26 mouse cellular contexts compared by ENCODE assay signal in the genomic region with DNA sequence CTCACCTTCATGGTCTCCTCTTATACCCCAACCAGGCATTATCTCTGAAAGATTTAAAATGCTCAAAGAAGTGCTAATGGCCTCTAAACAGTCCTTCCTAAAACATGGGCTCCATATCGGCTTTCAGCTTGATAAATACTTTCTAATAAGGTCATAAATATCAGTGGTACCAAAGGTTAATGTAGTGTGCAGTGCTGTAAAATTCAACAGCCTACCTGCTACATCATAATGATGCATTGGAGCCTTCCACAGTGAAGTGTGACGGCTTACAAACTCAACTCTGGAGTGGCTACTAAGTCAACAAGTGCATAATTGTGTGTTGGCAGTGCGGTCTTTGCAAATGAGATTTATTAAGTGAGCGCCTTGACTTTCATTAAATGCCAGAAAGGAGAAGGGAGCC.
A peak's percentile ranks its signal among the peaks of the same experiment; 100 is the strongest.
DNase-seq lines count a peak whose midpoint lies in the region; ATAC-seq and TF ChIP-seq lines count a peak whose summit lies in the region.
"Had no signal": no experiment of that assay in that cellular context is flagged by ENCODE, and none has a peak within 500 bp of the region (broad histone marks: within the 10 kb centered on the region; RNA-seq: fewer than 3 reads in every experiment).

No protein-coding gene starts in this region.

- H3K9me3 ChIP-seq in kidney, embryonic 14.5 days (ENCODE audit: control insufficient read depth, low read length), result no peaks in the 10 kb centered on the region
- H3K9me3 ChIP-seq in kidney, postnatal 0 days (replicated peaks; ENCODE audit: low read length), result no peaks in the 10 kb centered on the region
- no peaks in the 10 kb centered on the region for H3K9me3 ChIP-seq in neural tube, embryonic 13.5 days
- H3K9me3 ChIP-seq in neural tube, embryonic 15.5 days (replicated peaks), result no peaks in the 10 kb centered on the region
- no peaks in the 10 kb centered on the region for H3K9me3 ChIP-seq in forebrain, embryonic 14.5 days (replicated peaks; ENCODE audit: control insufficient read depth, low read length)
- no peaks in the 10 kb centered on the region for H3K9me3 ChIP-seq in hindbrain, embryonic 14.5 days (ENCODE audit: control insufficient read depth, low read length)
- H3K9me3 ChIP-seq: embryonic facial prominence, embryonic 12.5 days; embryonic facial prominence, embryonic 15.5 days; forebrain, embryonic 15.5 days; heart, embryonic 10.5 days; heart, embryonic 13.5 days; hindbrain, embryonic 15.5 days had no signal

- no peak overlapping the region for H3K27ac ChIP-seq in kidney, embryonic 14.5 days (ENCODE audit: low read depth, low read length)
- no peak overlapping the region for H3K27ac ChIP-seq in kidney, postnatal 0 days
- H3K27ac ChIP-seq in neural tube, embryonic 13.5 days (replicated peaks), result 0 out of 2 replicates have a peak overlapping the region, but pooled peaks have one; percentile 28
- no peak overlapping the region for H3K27ac ChIP-seq in neural tube, embryonic 15.5 days (replicated peaks)
- no peak overlapping the region for H3K27ac ChIP-seq in forebrain, embryonic 14.5 days (ENCODE audit: low read depth, low read length)
- no peak overlapping the region for H3K27ac ChIP-seq in hindbrain, embryonic 14.5 days
- H3K27ac ChIP-seq: embryonic facial prominence, embryonic 12.5 days; embryonic facial prominence, embryonic 15.5 days; forebrain, embryonic 15.5 days; heart, adult 2 months; heart, embryonic 10.5 days; heart, embryonic 13.5 days; hindbrain, embryonic 15.5 days had no signal

- no peak overlapping the region for H3K9ac ChIP-seq in kidney, embryonic 14.5 days (ENCODE audit: low read depth, low read length)
- no peak overlapping the region for H3K9ac ChIP-seq in kidney, postnatal 0 days (ENCODE audit: low read depth, low read length)
- no peak overlapping the region for H3K9ac ChIP-seq in neural tube, embryonic 13.5 days
- no peak overlapping the region for H3K9ac ChIP-seq in neural tube, embryonic 15.5 days (replicated peaks)
- H3K9ac ChIP-seq in forebrain, embryonic 14.5 days (ENCODE audit: low read length), result no peak overlapping the region
- H3K9ac ChIP-seq in hindbrain, embryonic 14.5 days, result no peak overlapping the region
- H3K9ac ChIP-seq: embryonic facial prominence, embryonic 12.5 days; embryonic facial prominence, embryonic 15.5 days; forebrain, embryonic 15.5 days; heart, embryonic 13.5 days; hindbrain, embryonic 15.5 days had no signal

- no peaks in the 10 kb centered on the region for H3K4me1 ChIP-seq in kidney, embryonic 14.5 days (ENCODE audit: control insufficient read depth, insufficient read depth, low read length)
- no peaks in the 10 kb centered on the region for H3K4me1 ChIP-seq in kidney, postnatal 0 days (replicated peaks; ENCODE audit: insufficient read depth, low read length)
- H3K4me1 ChIP-seq in neural tube, embryonic 13.5 days (replicated peaks), result peaks cover 12% of the 10 kb centered on the region
- H3K4me1 ChIP-seq in neural tube, embryonic 15.5 days, result peaks cover 8% of the 10 kb centered on the region
- H3K4me1 ChIP-seq in forebrain, embryonic 14.5 days (ENCODE audit: control insufficient read depth, insufficient read depth, low read length), result no peaks in the 10 kb centered on the region
- H3K4me1 ChIP-seq in hindbrain, embryonic 14.5 days (replicated peaks; ENCODE audit: control insufficient read depth, insufficient read depth, low read length), result no peaks in the 10 kb centered on the region
- H3K4me1 ChIP-seq: embryonic facial prominence, embryonic 12.5 days; embryonic facial prominence, embryonic 15.5 days; forebrain, embryonic 15.5 days; heart, embryonic 10.5 days; heart, embryonic 13.5 days had no signal

- whole genome bisulfite sequencing in kidney, embryonic 14.5 days, result 29% methylated on average over 4 of the region's 4 CpGs
- 27% methylated on average over 4 of the region's 4 CpGs for WGBS in kidney, postnatal 0 days
- WGBS in neural tube, embryonic 13.5 days, result 47% methylated on average over 4 of the region's 4 CpGs
- 52% methylated on average over 4 of the region's 4 CpGs for WGBS in neural tube, embryonic 15.5 days
- 68% methylated on average over 4 of the region's 4 CpGs for WGBS in forebrain, embryonic 14.5 days
- WGBS in hindbrain, embryonic 14.5 days, result 74% methylated on average over 4 of the region's 4 CpGs

- H3K4me2 ChIP-seq in kidney, embryonic 14.5 days (replicated peaks; ENCODE audit: low read depth, low read length), result 0 out of 2 replicates have a peak overlapping the region, but pooled peaks have one; percentile 1
- no peak overlapping the region for H3K4me2 ChIP-seq in kidney, postnatal 0 days (ENCODE audit: low read length)
- H3K4me2 ChIP-seq in neural tube, embryonic 13.5 days, result no peak overlapping the region
- no peak overlapping the region for H3K4me2 ChIP-seq in neural tube, embryonic 15.5 days
- H3K4me2 ChIP-seq in forebrain, embryonic 14.5 days (ENCODE audit: low read length), result no peak overlapping the region
- H3K4me2 ChIP-seq in hindbrain, embryonic 14.5 days (replicated peaks), result no peak overlapping the region
- H3K4me2 ChIP-seq: embryonic facial prominence, embryonic 12.5 days; embryonic facial prominence, embryonic 15.5 days; forebrain, embryonic 15.5 days; heart, embryonic 13.5 days; hindbrain, embryonic 15.5 days had no signal

- no peak for TF ChIP-seq CTCF in kidney, postnatal 0 days (IDR thresholded peaks at IDR 0.05; ENCODE audit: low read depth)

- peak; percentile 68 for ATAC-seq in kidney, embryonic 14.5 days (ENCODE audit: low FRiP score, low TSS enrichment)
- ATAC-seq in kidney, postnatal 0 days (replicated peaks; ENCODE audit: low FRiP score, low read depth), result no peak
- no peak for ATAC-seq in neural tube, embryonic 13.5 days (ENCODE audit: low read depth)
- ATAC-seq in neural tube, embryonic 15.5 days (ENCODE audit: low FRiP score), result no peak
- no peak for ATAC-seq in forebrain, embryonic 14.5 days
- ATAC-seq in hindbrain, embryonic 14.5 days (ENCODE audit: low FRiP score), result no peak
- ATAC-seq: activated CD4-positive, CD25-positive, alpha-beta regulatory T cell, adult 4 months; forebrain, embryonic 15.5 days had no signal

- no peaks in the 10 kb centered on the region for H3K27me3 ChIP-seq in kidney, embryonic 14.5 days (ENCODE audit: control insufficient read depth, insufficient read depth, low read length)
- no peaks in the 10 kb centered on the region for H3K27me3 ChIP-seq in kidney, postnatal 0 days (ENCODE audit: insufficient read depth, low read length)
- H3K27me3 ChIP-seq in neural tube, embryonic 13.5 days, result no peaks in the 10 kb centered on the region
- H3K27me3 ChIP-seq in neural tube, embryonic 15.5 days (replicated peaks), result no peaks in the 10 kb centered on the region
- no peaks in the 10 kb centered on the region for H3K27me3 ChIP-seq in forebrain, embryonic 14.5 days (replicated peaks; ENCODE audit: control insufficient read depth, insufficient read depth, low read length)
- no peaks in the 10 kb centered on the region for H3K27me3 ChIP-seq in hindbrain, embryonic 14.5 days (ENCODE audit: control insufficient read depth, insufficient read depth, low read length)
- H3K27me3 ChIP-seq: embryonic facial prominence, embryonic 12.5 days; embryonic facial prominence, embryonic 15.5 days; forebrain, embryonic 15.5 days; hindbrain, embryonic 15.5 days had no signal

- H3K36me3 ChIP-seq in kidney, embryonic 14.5 days (ENCODE audit: control insufficient read depth, insufficient read depth, low read length), result no peaks in the 10 kb centered on the region
- H3K36me3 ChIP-seq in kidney, postnatal 0 days (ENCODE audit: insufficient read depth, low read length), result no peaks in the 10 kb centered on the region
- H3K36me3 ChIP-seq in neural tube, embryonic 13.5 days, result no peaks in the 10 kb centered on the region
- H3K36me3 ChIP-seq in neural tube, embryonic 15.5 days, result no peaks in the 10 kb centered on the region
- no peaks in the 10 kb centered on the region for H3K36me3 ChIP-seq in forebrain, embryonic 14.5 days (ENCODE audit: control insufficient read depth, insufficient read depth, low read length)
- H3K36me3 ChIP-seq in hindbrain, embryonic 14.5 days (replicated peaks; ENCODE audit: control insufficient read depth, insufficient read depth), result no peaks in the 10 kb centered on the region
- H3K36me3 ChIP-seq: embryonic facial prominence, embryonic 12.5 days; embryonic facial prominence, embryonic 15.5 days; forebrain, embryonic 15.5 days; heart, embryonic 10.5 days; heart, embryonic 13.5 days; hindbrain, embryonic 15.5 days had no signal

- no peak for DNase-seq in kidney, postnatal 14 days
- peak; percentile 65 for DNase-seq in kidney, postnatal 0 days (ENCODE audit: low spot score)
- no peak for DNase-seq in kidney, adult 8-10 months
- DNase-seq in forebrain, embryonic 14.5 days (ENCODE audit: low spot score), result no peak
- DNase-seq in hindbrain, embryonic 14.5 days (ENCODE audit: low spot score), result no peak
- DNase-seq: adrenal gland, adult 8-10 months; adrenal gland, postnatal 25 days; cerebellum, adult 11 months; cerebellum, adult 2 months; cerebellum, adult 9-11 months; cerebellum, postnatal 25 days; gastrocnemius, postnatal 10 days; gastrocnemius, postnatal 36 days; heart, adult 2 months; heart, postnatal 14 days; heart, postnatal 4 days had no signal

- H3K4me3 ChIP-seq in kidney, embryonic 14.5 days (ENCODE audit: low read length), result no peak overlapping the region
- no peak overlapping the region for H3K4me3 ChIP-seq in kidney, postnatal 0 days (replicated peaks; ENCODE audit: low read depth, low read length)
- H3K4me3 ChIP-seq in neural tube, embryonic 13.5 days, result no peak overlapping the region
- no peak overlapping the region for H3K4me3 ChIP-seq in neural tube, embryonic 15.5 days (replicated peaks)
- no peak overlapping the region for H3K4me3 ChIP-seq in forebrain, embryonic 14.5 days (ENCODE audit: low read depth, low read length)
- H3K4me3 ChIP-seq in hindbrain, embryonic 14.5 days (replicated peaks; ENCODE audit: low read length), result no peak overlapping the region
- H3K4me3 ChIP-seq: embryonic facial prominence, embryonic 12.5 days; embryonic facial prominence, embryonic 15.5 days; forebrain, embryonic 15.5 days; heart, adult 2 months; heart, embryonic 10.5 days; heart, embryonic 13.5 days; hindbrain, embryonic 15.5 days had no signal
